In the genomic region with DNA sequence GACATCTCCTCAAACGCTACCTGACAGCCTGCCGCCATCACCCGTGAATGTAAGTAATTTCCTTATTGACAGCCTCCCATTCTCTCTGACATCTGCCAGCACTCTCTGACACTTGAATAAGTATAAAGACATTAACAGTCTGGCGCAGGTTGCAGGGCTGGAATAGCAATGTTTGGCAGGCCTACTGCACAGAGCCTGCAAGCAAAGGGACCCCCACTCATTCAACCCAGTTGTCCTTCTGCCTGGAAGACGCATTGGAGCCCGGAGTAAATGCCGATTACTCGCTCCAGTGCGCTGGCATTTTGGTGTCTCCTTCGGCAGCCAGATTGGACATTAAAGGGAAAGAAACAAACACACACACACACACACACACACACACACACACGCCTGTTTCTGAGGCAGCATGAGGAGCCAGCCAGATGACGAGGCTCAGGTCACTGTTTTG, we compare ENCODE assay signal across 10 mouse cellular contexts.
DNase-seq lines count a peak whose midpoint lies in the region; ATAC-seq and TF ChIP-seq lines count a peak whose summit lies in the region.
"Had no signal": no experiment of that assay in that cellular context is flagged by ENCODE, and none has a peak within 500 bp of the region (broad histone marks: within the 10 kb centered on the region; RNA-seq: fewer than 3 reads in every experiment).

No protein-coding gene starts in this region.

- H3K4me3 ChIP-seq in cerebellum, adult 2 months (replicated peaks; ENCODE audit: insufficient read depth, low read depth, low read length), result peak overlapping the region; percentile 25
- H3K4me3 ChIP-seq in neural tube, embryonic 11.5 days (ENCODE audit: low read depth, low read length), result no peak overlapping the region
- H3K4me3 ChIP-seq in hindbrain, embryonic 13.5 days, result no peak overlapping the region
- no peak overlapping the region for H3K4me3 ChIP-seq in neural tube, embryonic 14.5 days (ENCODE audit: low read depth, low read length)
- H3K4me3 ChIP-seq: limb, embryonic 12.5 days had no signal

- peak; percentile 21 to 25 for DNase-seq in cerebellum, adult 2 months
- DNase-seq in cerebellum, adult 9-10 months, result no peak
- DNase-seq in neural tube, embryonic 11.5 days (ENCODE audit: low spot score), result peak; percentile 25
- no peak for DNase-seq in neural tube, embryonic 10.5 days (ENCODE audit: extremely low spot score, low spot score)
- DNase-seq in gastrocnemius, postnatal 14 days, result no peak
- DNase-seq in natural killer cell, adult 2 months (ENCODE audit: low spot score in 2 of 2), result no peak

- H3K4me2 ChIP-seq in neural tube, embryonic 11.5 days (ENCODE audit: low read depth), result no peak overlapping the region
- H3K4me2 ChIP-seq in hindbrain, embryonic 13.5 days, result 0 out of 2 replicates have a peak overlapping the region, but pooled peaks have one; percentile 7
- no peak overlapping the region for H3K4me2 ChIP-seq in neural tube, embryonic 14.5 days (ENCODE audit: low read depth, low read length)
- H3K4me2 ChIP-seq: limb, embryonic 12.5 days had no signal

- TF ChIP-seq CTCF in cerebellum, adult 2 months (IDR thresholded peaks at IDR 0.05; ENCODE audit: borderline replicate concordance, insufficient read depth, low read depth, low read length), result no peak

- 12% methylated on average over 12 of the region's 12 CpGs for WGBS in cerebellum, adult 2 months
- WGBS in neural tube, embryonic 11.5 days, result 51% methylated on average over 12 of the region's 12 CpGs
- WGBS in hindbrain, embryonic 13.5 days, result 27% methylated on average over 12 of the region's 12 CpGs
- 24% methylated on average over 12 of the region's 12 CpGs for WGBS in neural tube, embryonic 14.5 days

- no peak overlapping the region for H3K27ac ChIP-seq in cerebellum, adult 2 months (ENCODE audit: insufficient read depth, low read length)
- no peak overlapping the region for H3K27ac ChIP-seq in neural tube, embryonic 11.5 days (ENCODE audit: low read depth, low read length)
- peak overlapping the region; percentile 71 for H3K27ac ChIP-seq in hindbrain, embryonic 13.5 days
- H3K27ac ChIP-seq in neural tube, embryonic 14.5 days (ENCODE audit: low read depth, low read length), result peak overlapping the region; percentile 62
- H3K27ac ChIP-seq: limb, embryonic 12.5 days; macrophage had no signal

- no peak for TF ChIP-seq POLR2A in cerebellum, adult 2 months (IDR thresholded peaks at IDR 0.05; ENCODE audit: borderline replicate concordance, insufficient read depth, low read length)

- H3K27me3 ChIP-seq in cerebellum, adult 2 months (ENCODE audit: control insufficient read depth, insufficient read depth, low read length), result no peaks in the 10 kb centered on the region; the same call in 1 of the 2 replicates
- H3K27me3 ChIP-seq in neural tube, embryonic 11.5 days (ENCODE audit: control insufficient read depth, insufficient read depth, low read length), result no peaks in the 10 kb centered on the region
- no peaks in the 10 kb centered on the region; the same call in 1 of the 2 replicates for H3K27me3 ChIP-seq in hindbrain, embryonic 13.5 days
- no peaks in the 10 kb centered on the region for H3K27me3 ChIP-seq in neural tube, embryonic 14.5 days (ENCODE audit: control insufficient read depth, insufficient read depth, low read length)
- H3K27me3 ChIP-seq: limb, embryonic 12.5 days had no signal

- H3K9me3 ChIP-seq in neural tube, embryonic 11.5 days (ENCODE audit: control insufficient read depth, low read length), result no peaks in the 10 kb centered on the region
- no peaks in the 10 kb centered on the region for H3K9me3 ChIP-seq in hindbrain, embryonic 13.5 days
- no peaks in the 10 kb centered on the region for H3K9me3 ChIP-seq in neural tube, embryonic 14.5 days (ENCODE audit: control insufficient read depth, low read length)
- H3K9me3 ChIP-seq: limb, embryonic 12.5 days had no signal

- H3K4me1 ChIP-seq in cerebellum, adult 2 months (ENCODE audit: control insufficient read depth, insufficient read depth, low read length), result peaks cover 7% of the 10 kb centered on the region; the same call in 1 of the 2 replicates
- H3K4me1 ChIP-seq in neural tube, embryonic 11.5 days (ENCODE audit: control insufficient read depth, insufficient read depth, low read length), result no peaks in the 10 kb centered on the region
- H3K4me1 ChIP-seq in hindbrain, embryonic 13.5 days (replicated peaks), result peaks cover 28% of the 10 kb centered on the region
- peaks cover 12% of the 10 kb centered on the region; the same call in 1 of the 2 replicates for H3K4me1 ChIP-seq in neural tube, embryonic 14.5 days (ENCODE audit: control insufficient read depth, insufficient read depth, low read length)

- intact Hi-C loops in gastrocnemius, postnatal 14 days (cut with DNase I; ENCODE audit: low total_unique reads), result no loop called here

- H3K9ac ChIP-seq in neural tube, embryonic 11.5 days (ENCODE audit: low read length), result no peak overlapping the region
- peak overlapping the region; percentile 8; the same call in 1 of the 2 replicates for H3K9ac ChIP-seq in hindbrain, embryonic 13.5 days
- H3K9ac ChIP-seq in neural tube, embryonic 14.5 days (replicated peaks; ENCODE audit: low read depth, low read length), result no peak overlapping the region
- H3K9ac ChIP-seq: limb, embryonic 12.5 days had no signal

- peak; percentile 55 for ATAC-seq in neural tube, embryonic 11.5 days (ENCODE audit: insufficient read depth, low FRiP score, low TSS enrichment)
- ATAC-seq in hindbrain, embryonic 13.5 days (ENCODE audit: low FRiP score), result peak; percentile 84
- ATAC-seq in neural tube, embryonic 14.5 days (ENCODE audit: low read depth), result peak; percentile 86

- no peaks in the 10 kb centered on the region for H3K36me3 ChIP-seq in neural tube, embryonic 11.5 days (ENCODE audit: control insufficient read depth, insufficient read depth, low read length)
- H3K36me3 ChIP-seq in hindbrain, embryonic 13.5 days, result no peaks in the 10 kb centered on the region
- H3K36me3 ChIP-seq in neural tube, embryonic 14.5 days (ENCODE audit: control insufficient read depth, insufficient read depth, low read length), result no peaks in the 10 kb centered on the region
- H3K36me3 ChIP-seq: limb, embryonic 12.5 days had no signal

Comparison
In these comparisons a context has a peak if more than half of its experiments do, and no peak if none do; other contexts are left out.
1. DNase-seq: peak in cerebellum, adult 2 months (2 of 2) and neural tube, embryonic 11.5 days (single experiment); none in cerebellum, adult 9-10 months (single experiment), neural tube, embryonic 10.5 days (single experiment), gastrocnemius, postnatal 14 days (single experiment) and natural killer cell, adult 2 months (0 of 2).
2. H3K27ac ChIP-seq: peak in hindbrain, embryonic 13.5 days (single experiment) and neural tube, embryonic 14.5 days (single experiment); none in cerebellum, adult 2 months (single experiment) and neural tube, embryonic 11.5 days (single experiment).
3. Peak in every context shown above with its lines, with median percentiles within 50 percentile points of each other: ATAC-seq.